Mouse (Mus musculus) left cerebral cortex, adult 18-20 months (tissue): ENCODE data around the gene Bbs4. TPM values are rescaled to one million over a fixed set of nuclear protein-coding genes. Genes with fewer than 3 reads are reported as not detected.

Experiments used
- DNase-seq, 2 experiments: peaks; one replicate each; pipeline ENCODE4 v3.0.0; 2021 to 2022; ENCODE audit warnings: low spot score in 2 of 2, mixed read lengths in 1 of 2
- total RNA-seq, 2 experiments: library from RNA; stranded (reverse); gene quantifications; 2 replicates each; pipeline ENCODE4 v1.2.3; 2021

Gene Bbs4
- total RNA-seq, 2 experiments from 2014 or later = 47.5 to 47.9 TPM

- DNase-seq = no peak
Measured at GRCm38 (mm10) chr9:59292493-59292875, 60.8 kb downstream of the Bbs4 start.

- DNase-seq = no peak
Measured at GRCm38 (mm10) chr9:59291688-59292492, 61.4 kb downstream of the Bbs4 start.

GRCm38 (mm10) chr9:59290957-59291687 is 62.2 kb downstream of the Bbs4 start, which contains the start of gene Adpgk:
Gene Adpgk, plus strand, starts transcription at chr9:59291558.
- peak; percentile 98 to 99 for DNase-seq

- DNase-seq = no peak
Measured at GRCm38 (mm10) chr9:59289529-59290115, 63.7 kb downstream of the Bbs4 start.

- DNase-seq = no peak
Measured at GRCm38 (mm10) chr9:59288685-59289410, 64.5 kb downstream of the Bbs4 start.

- DNase-seq = no peak
Measured at GRCm38 (mm10) chr9:59288058-59288457, 65.2 kb downstream of the Bbs4 start.

GRCm38 (mm10) chr9:59285614-59286013 is 67.7 kb downstream of the Bbs4 start:
- no peak for DNase-seq

GRCm38 (mm10) chr9:59282683-59282986 is 70.7 kb downstream of the Bbs4 start:
- no peak for DNase-seq

- peak; percentile 86 for DNase-seq
Measured at GRCm38 (mm10) chr9:59281871-59282682, 71.2 kb downstream of the Bbs4 start.

GRCm38 (mm10) chr9:59280888-59281287 is 72.4 kb downstream of the Bbs4 start:
- DNase-seq = no peak

- DNase-seq = no peak
Measured at GRCm38 (mm10) chr9:59278694-59279093, 74.6 kb downstream of the Bbs4 start.

- no peak for DNase-seq
Measured at GRCm38 (mm10) chr9:59278199-59278598, 75.1 kb downstream of the Bbs4 start.

GRCm38 (mm10) chr9:59274846-59275455 is 78.4 kb downstream of the Bbs4 start:
- DNase-seq = no peak

- DNase-seq = no peak
Measured at GRCm38 (mm10) chr9:59273199-59273598, 80.1 kb downstream of the Bbs4 start.

Other genes starting within 250 kb of the Bbs4 start
- 10 to 100 TPM; 13.6 to 16.3 TPM for gene Adpgk, start 62.0 kb downstream of the Bbs4 start, total RNA-seq
- gene Arih1, start 133.1 kb upstream of the Bbs4 start, total RNA-seq = 100 to 1,000 TPM; 115 to 121 TPM
- 10 to 100 TPM; 48.4 to 54.1 TPM for gene Hexa, start 186.0 kb upstream of the Bbs4 start, total RNA-seq
- 1 to 10 TPM; 2.6 to 3.6 TPM for gene Tmem202, start 186.3 kb upstream of the Bbs4 start, total RNA-seq
- 10 to 100 TPM; 29.7 to 35.2 TPM for gene Celf6, start 224.4 kb upstream of the Bbs4 start, total RNA-seq